Mouse (Mus musculus) hindbrain, embryonic 16.5 days (tissue): Measurements from ENCODE around the gene Insc. TPM values are rescaled to one million over a fixed set of nuclear protein-coding genes. Genes with fewer than 3 reads are reported as not detected.

Source experiments
- ATAC-seq: fragments of 200-750 bp; cut with Nextera tagmentation; 2 replicates; pipeline ENCODE4 v1.8.0; 2017; ENCODE audit warnings: moderate TSS enrichment, moderate library complexity
- H3K27ac ChIP-seq: fragments of 300-500 bp; sonication (generic); 2 replicates; pipeline ENCODE4 v1.5.1; 2014; ENCODE audit warnings: low read depth, mild to moderate bottlenecking, control low read depth, low read length, moderate library complexity
- H3K27me3 ChIP-seq: fragments of 300-500 bp; sonication (generic); replicated peaks from 2 replicates; pipeline ENCODE4 v1.6.1; 2014; ENCODE audit warnings: low read length; ENCODE audit not compliant: control insufficient read depth, insufficient read depth
- H3K36me3 ChIP-seq: fragments of 300-500 bp; sonication (generic); 2 replicates; pipeline ENCODE4 v1.6.1; 2014; ENCODE audit warnings: mild to moderate bottlenecking, low read length, moderate library complexity, mixed read lengths; ENCODE audit not compliant: control insufficient read depth, insufficient read depth
- H3K4me1 ChIP-seq: fragments of 300-500 bp; sonication (generic); 2 replicates; pipeline ENCODE4 v1.6.1; 2014; ENCODE audit warnings: low read depth, low read length; ENCODE audit not compliant: control insufficient read depth, insufficient read depth
- H3K4me2 ChIP-seq: fragments of 300-500 bp; sonication (generic); 2 replicates; pipeline ENCODE4 v1.6.1; 2014; ENCODE audit warnings: mild to moderate bottlenecking, low read length, control low read depth, moderate library complexity
- H3K4me3 ChIP-seq: fragments of 300-500 bp; sonication (generic); 2 replicates; pipeline ENCODE4 v1.5.1; 2014; ENCODE audit warnings: mild to moderate bottlenecking, low read length, control low read depth, moderate library complexity
- H3K9ac ChIP-seq: fragments of 300-500 bp; sonication (generic); 2 replicates; pipeline ENCODE4 v1.6.1; 2014; ENCODE audit warnings: low read depth, mild to moderate bottlenecking, control low read depth, low read length, moderate library complexity
- H3K9me3 ChIP-seq: fragments of 300-500 bp; sonication (generic); 2 replicates; pipeline ENCODE4 v1.6.1; 2014; ENCODE audit warnings: mild to moderate bottlenecking, low read length, moderate library complexity; ENCODE audit not compliant: control insufficient read depth
- WGBS: fragments of 180-500 bp; shearing (Covaris S2); extraction: QIAGEN DNeasy Blood & Tissue Kit; methylation state at CpG from one replicate; pipeline ENCODE4 v1.1.7; 2014; 5-methylcytosine and 5-hydroxymethylcytosine counted together
- polyA plus RNA-seq: library from polyadenylated mRNA; unstranded; fragments of >200 nt; fragmentation: Nextera tagmentation; extraction: Ambion mirVana; gene quantifications from 2 replicates; pipeline ENCODE4 v1.2.1, GENCODE M21; 2015

The Insc gene
- polyA plus RNA-seq, 1 experiment from 2014 or later = 4.1 TPM

DNA sequence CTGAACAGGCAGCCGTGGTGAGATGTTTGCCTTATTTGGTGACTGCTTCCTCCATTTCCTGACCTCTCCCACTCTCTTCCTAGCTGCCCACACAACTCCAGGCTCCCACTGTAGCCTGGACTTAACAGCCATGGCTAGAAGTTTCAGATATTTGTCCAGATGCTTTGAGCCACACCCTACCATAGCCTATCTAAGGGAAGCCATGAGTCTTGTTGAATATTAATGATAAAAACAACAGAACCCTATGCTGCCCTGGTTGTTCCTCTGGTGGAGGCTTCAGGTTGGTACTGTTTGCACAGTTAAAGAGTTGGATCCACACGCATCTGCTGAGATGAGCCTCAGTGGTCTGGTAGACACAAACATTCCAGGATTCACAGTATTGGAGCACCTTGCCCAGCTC is 61.8 kb downstream of the Insc start:
- no peak overlapping the region for H3K9ac ChIP-seq
- H3K4me2 ChIP-seq = no peak overlapping the region
- ATAC-seq = no peak
- no peak overlapping the region for H3K4me3 ChIP-seq
- no peaks in the 10 kb centered on the region for H3K36me3 ChIP-seq
- no peaks in the 10 kb centered on the region for H3K27me3 ChIP-seq
- H3K9me3 ChIP-seq = no peaks in the 10 kb centered on the region
- 91% methylated on average over 2 of the region's 2 CpGs for WGBS
- H3K27ac ChIP-seq = no peak overlapping the region
- H3K4me1 ChIP-seq = no peaks in the 10 kb centered on the region

DNA sequence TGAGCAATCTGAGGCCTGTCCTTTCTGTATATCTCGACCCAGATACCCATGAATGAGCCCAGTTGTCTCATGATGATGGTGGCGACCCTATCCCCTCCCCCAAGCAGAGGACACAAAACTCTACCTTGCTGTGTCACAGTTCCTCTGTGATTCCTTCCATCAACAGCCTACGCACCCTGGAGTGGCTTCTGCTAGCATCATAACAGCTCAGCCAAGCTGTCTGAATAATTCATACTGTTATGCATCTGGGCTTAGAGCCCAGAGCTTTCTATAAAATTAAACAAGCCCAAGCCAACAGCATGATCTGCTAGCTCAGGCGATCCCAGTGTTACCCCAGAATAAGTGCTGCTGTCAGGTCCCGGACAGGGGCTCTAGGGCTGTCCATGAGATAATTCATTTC is 63.8 kb downstream of the Insc start:
- no peak for ATAC-seq
- no peaks in the 10 kb centered on the region for H3K36me3 ChIP-seq
- H3K27ac ChIP-seq = no peak overlapping the region
- H3K4me2 ChIP-seq = no peak overlapping the region
- 68% methylated on average over 5 of the region's 5 CpGs for WGBS
- no peak overlapping the region for H3K9ac ChIP-seq
- no peaks in the 10 kb centered on the region for H3K4me1 ChIP-seq
- no peaks in the 10 kb centered on the region; the same call in 1 of the 2 replicates for H3K9me3 ChIP-seq
- H3K4me3 ChIP-seq = no peak overlapping the region
- no peaks in the 10 kb centered on the region for H3K27me3 ChIP-seq

DNA sequence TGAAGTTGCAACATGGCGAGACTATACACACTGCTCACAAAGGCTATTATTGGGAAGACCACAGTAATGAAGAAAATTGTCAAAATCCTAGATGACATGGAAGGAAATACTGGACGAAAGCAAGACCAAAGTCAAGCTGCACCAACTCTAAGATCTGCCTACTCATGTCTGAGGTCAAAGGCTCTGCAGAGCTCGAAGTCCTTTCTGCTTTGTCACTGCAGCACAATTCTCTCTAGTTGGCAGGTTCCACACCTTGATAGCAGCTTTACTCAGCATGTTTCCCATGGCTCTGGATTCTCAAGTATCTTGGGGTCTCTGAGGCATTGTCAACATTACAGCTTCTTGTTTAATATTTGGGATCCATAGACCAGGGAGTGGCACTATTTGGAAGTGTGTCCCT is 64.8 kb downstream of the Insc start:
- no peaks in the 10 kb centered on the region for H3K36me3 ChIP-seq
- H3K27ac ChIP-seq = no peak overlapping the region
- no peaks in the 10 kb centered on the region for H3K27me3 ChIP-seq
- H3K9ac ChIP-seq = no peak overlapping the region
- 89% methylated on average over 3 of the region's 3 CpGs for WGBS
- no peaks in the 10 kb centered on the region for H3K4me1 ChIP-seq
- H3K9me3 ChIP-seq = no peaks in the 10 kb centered on the region; the same call in 1 of the 2 replicates
- no peak overlapping the region for H3K4me3 ChIP-seq
- ATAC-seq = no peak
- H3K4me2 ChIP-seq = no peak overlapping the region

DNA sequence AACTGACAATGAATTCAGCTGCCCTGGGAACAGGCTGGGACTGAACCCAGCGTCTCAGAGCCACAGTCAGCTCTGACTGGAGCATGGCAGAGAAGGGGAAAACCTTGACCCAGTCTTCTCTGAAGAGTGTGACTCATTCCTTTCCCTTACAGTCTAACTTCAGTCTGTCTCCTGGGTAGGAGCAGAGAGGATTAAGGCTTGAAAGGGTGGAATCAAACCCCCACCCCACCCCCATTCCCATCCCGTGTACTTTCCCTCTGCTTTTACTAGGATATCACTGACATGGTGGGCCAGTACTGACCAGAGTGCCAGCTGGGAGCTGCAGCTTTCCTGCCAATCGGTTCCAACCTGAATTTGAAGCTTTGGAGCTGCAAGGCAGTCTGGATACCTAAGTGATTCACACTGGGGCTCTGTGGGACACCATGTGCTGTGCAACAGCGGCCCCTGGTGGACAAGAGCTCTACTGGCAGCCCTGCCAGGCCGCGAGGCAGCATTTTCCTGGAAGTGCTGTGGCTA is 73.9 kb downstream of the Insc start:
- ATAC-seq = peak; percentile 95
- H3K4me1 ChIP-seq = no peaks in the 10 kb centered on the region

DNA sequence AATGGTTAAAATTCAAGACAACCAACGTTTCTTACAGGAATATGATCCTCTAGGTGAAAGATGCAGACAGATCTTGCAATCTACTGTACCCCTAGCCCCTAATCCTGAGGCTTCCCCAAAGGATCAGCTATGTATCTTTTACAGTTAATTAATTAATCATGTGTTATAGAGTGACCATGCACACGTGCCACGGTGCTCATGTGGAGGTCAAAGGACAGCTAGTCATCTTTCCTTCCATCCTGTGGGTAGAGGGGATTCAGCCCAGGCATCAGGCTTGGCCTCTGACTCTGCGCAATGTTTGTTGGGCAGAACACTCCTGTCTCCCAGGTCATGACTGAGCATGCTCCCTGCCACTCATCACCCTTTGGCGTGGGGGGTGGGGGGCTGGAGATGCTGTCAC is 74.4 kb downstream of the Insc start:
- Histone ChIP-seq H3K4me1 (no peaks in the 10 kb centered on the region), H3K4me2 (no peak overlapping the region), H3K27me3 (no peaks in the 10 kb centered on the region; the same call in 1 of the 2 replicates), H3K9ac (no peak overlapping the region), H3K9me3 (no peaks in the 10 kb centered on the region), H3K27ac (no peak overlapping the region), H3K36me3 (no peaks in the 10 kb centered on the region), H3K4me3 (no peak overlapping the region)
- ATAC-seq = peak; percentile 48
- WGBS = 30% methylated on average over 5 of the region's 5 CpGs

More for the DNA sequence above, 73.9 kb downstream of the Insc start:
- H3K27me3 ChIP-seq = no peaks in the 10 kb centered on the region; the same call in 1 of the 2 replicates
- no peak overlapping the region for H3K4me3 ChIP-seq
- H3K4me2 ChIP-seq = no peak overlapping the region
- H3K36me3 ChIP-seq = no peaks in the 10 kb centered on the region
- no peaks in the 10 kb centered on the region for H3K9me3 ChIP-seq
- WGBS = 8% methylated on average over 6 of the region's 6 CpGs
- no peak overlapping the region for H3K27ac ChIP-seq
- H3K9ac ChIP-seq = no peak overlapping the region

DNA sequence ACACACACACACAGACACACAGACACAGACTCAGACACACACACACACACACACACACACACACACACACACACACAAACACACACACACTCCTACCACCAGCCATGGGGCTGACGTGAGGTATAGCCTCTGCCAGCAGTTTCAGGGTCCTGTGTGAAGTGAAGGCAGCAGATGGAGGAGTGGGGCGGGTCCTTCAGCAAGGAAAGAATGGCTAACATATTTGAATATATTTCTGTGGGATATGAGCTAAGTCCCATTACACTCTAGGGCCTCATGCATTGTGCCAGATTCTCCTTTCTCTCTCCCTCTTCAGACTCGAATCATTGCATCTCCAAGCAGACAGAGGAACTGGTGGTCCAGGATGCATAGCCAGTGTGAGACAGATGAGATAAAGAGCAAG is 74.9 kb downstream of the Insc start:
- Histone ChIP-seq H3K27ac (no peak overlapping the region), H3K9ac (no peak overlapping the region), H3K36me3 (no peaks in the 10 kb centered on the region), H3K9me3 (no peaks in the 10 kb centered on the region), H3K27me3 (no peaks in the 10 kb centered on the region; the same call in 1 of the 2 replicates), H3K4me2 (no peak overlapping the region), H3K4me1 (no peaks in the 10 kb centered on the region), H3K4me3 (no peak overlapping the region)
- WGBS = 84% methylated on average over 3 of the region's 3 CpGs
- ATAC-seq = no peak

DNA sequence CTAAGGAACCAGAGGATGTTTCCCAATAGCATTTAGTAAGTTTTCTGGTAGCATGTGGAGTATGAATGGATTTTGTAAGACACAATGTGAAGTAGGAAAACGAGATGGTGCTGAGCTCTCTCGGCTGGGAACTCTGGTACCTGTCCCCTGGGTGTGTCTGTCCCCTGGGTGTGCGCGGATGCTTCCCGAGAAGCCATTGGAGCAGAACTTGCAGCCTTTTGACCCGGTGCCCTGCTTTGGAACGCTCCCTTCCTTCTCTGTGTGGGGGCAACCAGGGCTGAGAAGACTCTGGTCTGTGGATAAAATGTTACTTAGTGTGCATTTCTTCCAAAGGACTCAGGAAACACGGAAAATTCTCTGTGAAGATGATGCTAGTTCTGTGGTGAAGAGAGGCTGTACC is 75.3 kb downstream of the Insc start:
- Histone ChIP-seq H3K4me3 (no peak overlapping the region), H3K27ac (no peak overlapping the region), H3K4me2 (no peak overlapping the region), H3K4me1 (no peaks in the 10 kb centered on the region), H3K27me3 (no peaks in the 10 kb centered on the region; the same call in 1 of the 2 replicates), H3K9ac (no peak overlapping the region), H3K9me3 (no peaks in the 10 kb centered on the region), H3K36me3 (no peaks in the 10 kb centered on the region)
- no peak for ATAC-seq
- WGBS = 80% methylated on average over 8 of the region's 8 CpGs

DNA sequence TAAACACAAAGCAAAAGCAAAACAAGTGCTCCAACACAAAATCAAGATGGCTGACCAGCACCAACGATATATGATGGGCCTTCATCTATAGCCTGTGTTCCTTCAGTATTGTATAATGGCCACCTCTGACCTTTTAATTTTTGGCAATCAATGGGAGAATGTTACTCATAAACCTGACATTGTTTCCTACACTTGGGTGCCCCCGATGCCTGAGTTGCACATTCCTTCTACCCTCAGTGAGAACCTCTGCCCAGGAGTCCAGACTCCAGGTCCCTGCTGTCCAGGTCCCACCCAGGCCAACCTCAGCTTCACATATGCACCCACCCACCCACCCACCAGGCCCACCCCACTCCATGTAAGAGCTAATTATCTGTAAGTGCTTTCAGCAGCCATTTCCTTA is 79.2 kb downstream of the Insc start:
- H3K27me3 ChIP-seq = no peaks in the 10 kb centered on the region; the same call in 1 of the 2 replicates
- H3K4me2 ChIP-seq = no peak overlapping the region
- ATAC-seq = no peak
- H3K4me3 ChIP-seq = no peak overlapping the region
- WGBS = 93% methylated on average over 2 of the region's 2 CpGs
- no peaks in the 10 kb centered on the region for H3K9me3 ChIP-seq
- H3K27ac ChIP-seq = no peak overlapping the region
- H3K36me3 ChIP-seq = no peaks in the 10 kb centered on the region
- H3K9ac ChIP-seq = no peak overlapping the region
- no peaks in the 10 kb centered on the region; the same call in 1 of the 2 replicates for H3K4me1 ChIP-seq

DNA sequence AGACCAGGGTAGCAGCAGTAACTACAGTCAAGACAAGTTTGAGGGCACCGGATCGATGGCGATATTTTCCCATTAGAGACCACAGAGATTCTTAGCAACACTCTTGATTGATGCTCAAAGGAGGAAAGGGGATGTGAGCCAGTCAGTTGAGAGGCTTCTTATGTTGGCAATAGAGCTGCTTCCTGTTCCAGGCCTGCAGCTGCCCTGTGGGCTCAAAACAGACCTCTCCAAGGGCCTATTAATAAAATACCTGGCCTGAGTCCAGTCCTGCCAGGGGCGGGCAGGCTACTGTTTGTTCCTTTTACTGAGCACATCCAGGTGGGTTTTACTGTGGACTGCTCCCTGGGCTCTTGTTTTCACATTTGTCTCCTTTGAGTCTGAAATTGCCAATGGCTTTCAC is 83.9 kb downstream of the Insc start:
- Histone ChIP-seq H3K9ac (no peak overlapping the region), H3K9me3 (no peaks in the 10 kb centered on the region), H3K36me3 (no peaks in the 10 kb centered on the region), H3K4me1 (no peaks in the 10 kb centered on the region; the same call in 1 of the 2 replicates), H3K4me2 (no peak overlapping the region), H3K27ac (no peak overlapping the region), H3K4me3 (no peak overlapping the region), H3K27me3 (no peaks in the 10 kb centered on the region)
- no peak for ATAC-seq
- 72% methylated on average over 4 of the region's 4 CpGs for WGBS
